Mouse (Mus musculus): ENCODE measurements around the gene Exoc8. TPM values are rescaled to one million over a fixed set of nuclear protein-coding genes. Genes with fewer than 3 reads are reported as not detected.

Gene Exoc8
- polyA plus RNA-seq, 1 experiment from 2014 or later = 11.7 TPM

DNA sequence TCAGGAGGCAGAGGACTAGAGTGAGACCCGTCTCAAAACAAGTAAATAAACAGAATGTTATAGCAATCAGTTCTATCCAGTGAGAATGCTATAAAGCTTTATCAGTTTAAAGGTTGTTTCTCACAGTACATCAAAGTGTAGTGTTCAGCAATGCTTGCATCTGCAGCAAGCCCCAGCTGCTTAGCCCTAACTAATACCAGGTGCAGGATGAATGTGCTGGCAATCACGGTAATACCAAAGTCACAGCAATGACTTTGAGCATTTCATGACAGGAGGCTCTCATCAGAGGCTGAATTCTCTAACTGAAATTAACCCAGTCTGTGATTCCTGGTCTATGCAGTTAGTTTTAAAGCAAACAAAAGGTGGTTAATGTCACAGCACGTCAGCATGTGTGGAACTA lies 4.9 kb downstream of the Exoc8 start:
- no peak for ATAC-seq
- H3K9ac ChIP-seq (ENCODE audit: low read depth, low read length) = no peak overlapping the region
- H3K27me3 ChIP-seq (replicated peaks; ENCODE audit: control insufficient read depth, insufficient read depth, low read length) = no peaks in the 10 kb centered on the region
- no peak overlapping the region for H3K4me2 ChIP-seq (ENCODE audit: low read length)
- peaks cover 23% of the 10 kb centered on the region for H3K4me1 ChIP-seq (ENCODE audit: control insufficient read depth, insufficient read depth, low read depth, low read length)
- H3K27ac ChIP-seq (ENCODE audit: low read depth, low read length) = no peak overlapping the region
- 69% methylated on average over 3 of the region's 3 CpGs for WGBS
- no peaks in the 10 kb centered on the region; the same call in 1 of the 2 replicates for H3K9me3 ChIP-seq (ENCODE audit: control insufficient read depth, low read length)
- H3K36me3 ChIP-seq (ENCODE audit: control insufficient read depth, insufficient read depth, low read length) = peaks cover 36% of the 10 kb centered on the region
- H3K4me3 ChIP-seq (ENCODE audit: low read length) = no peak overlapping the region

DNA sequence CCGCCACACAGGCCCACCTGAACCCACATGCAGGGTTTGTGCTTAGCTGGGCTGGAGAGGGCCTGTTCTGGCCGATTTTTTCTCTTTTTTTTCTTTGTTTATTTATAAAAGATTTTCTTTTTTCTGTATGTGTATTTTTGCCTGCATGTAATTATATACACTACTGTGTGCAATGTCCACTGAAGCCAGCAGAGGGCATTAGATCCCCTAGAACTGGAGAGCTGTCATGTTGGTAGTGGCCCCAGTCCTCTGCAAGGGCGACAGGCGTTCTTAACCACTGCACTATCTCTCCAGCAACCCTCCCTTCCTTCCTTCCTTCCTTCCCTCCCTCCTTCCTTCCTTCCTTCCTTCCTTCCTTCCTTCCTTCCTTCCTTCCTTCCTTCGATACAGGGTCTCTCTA lies 9.1 kb downstream of the Exoc8 start:
- Histone ChIP-seq H3K4me2 (ENCODE audit: low read length) (no peak overlapping the region), H3K36me3 (ENCODE audit: control insufficient read depth, insufficient read depth, low read length) (peaks cover 56% of the 10 kb centered on the region), H3K4me3 (ENCODE audit: low read length) (no peak overlapping the region), H3K9ac (ENCODE audit: low read depth, low read length) (no peak overlapping the region), H3K4me1 (ENCODE audit: control insufficient read depth, insufficient read depth, low read depth, low read length) (no peaks in the 10 kb centered on the region), H3K9me3 (ENCODE audit: control insufficient read depth, low read length) (no peaks in the 10 kb centered on the region; the same call in 1 of the 2 replicates), H3K27me3 (replicated peaks; ENCODE audit: control insufficient read depth, insufficient read depth, low read length) (no peaks in the 10 kb centered on the region), H3K27ac (ENCODE audit: low read depth, low read length) (no peak overlapping the region)
- no peak for ATAC-seq
- 97% methylated on average over 5 of the region's 5 CpGs for WGBS

DNA sequence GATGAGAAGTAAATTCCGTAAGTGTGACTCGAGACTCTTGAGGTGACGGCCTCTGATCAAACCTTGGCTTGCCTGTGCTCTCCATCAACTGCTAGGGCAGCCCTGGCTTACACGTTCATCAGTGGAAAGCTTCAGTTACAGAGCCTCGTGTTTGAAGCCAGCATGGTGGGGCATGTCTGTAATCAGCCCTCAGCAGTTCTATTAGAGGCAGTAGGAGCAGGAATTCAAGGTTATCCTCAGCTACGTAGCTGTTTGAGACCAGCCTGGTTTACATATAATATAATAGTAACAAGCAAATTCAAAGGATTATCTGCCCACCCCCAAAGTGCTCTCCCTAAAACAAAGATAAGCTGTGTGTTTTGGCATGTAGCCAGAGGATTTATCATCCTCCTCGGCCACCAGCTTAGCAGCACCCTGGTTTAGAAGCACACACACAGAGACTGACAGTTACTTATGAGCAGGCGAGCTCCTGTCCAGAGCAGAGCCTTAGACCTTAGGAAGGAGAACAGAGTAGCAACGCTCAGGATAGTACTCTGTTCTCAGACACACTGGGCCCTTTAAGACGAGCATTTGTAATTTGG lies 18.5 kb downstream of the Exoc8 start:
- H3K36me3 ChIP-seq (ENCODE audit: control insufficient read depth, insufficient read depth, low read length) = peaks cover 49% of the 10 kb centered on the region
- no peaks in the 10 kb centered on the region for H3K27me3 ChIP-seq (replicated peaks; ENCODE audit: control insufficient read depth, insufficient read depth, low read length)
- H3K4me1 ChIP-seq (ENCODE audit: control insufficient read depth, insufficient read depth, low read depth, low read length) = no peaks in the 10 kb centered on the region
- no peak overlapping the region for H3K4me2 ChIP-seq (ENCODE audit: low read length)
- no peak overlapping the region for H3K4me3 ChIP-seq (ENCODE audit: low read length)
- H3K9me3 ChIP-seq (ENCODE audit: control insufficient read depth, low read length) = no peaks in the 10 kb centered on the region
- H3K9ac ChIP-seq (ENCODE audit: low read depth, low read length) = no peak overlapping the region
- no peak for ATAC-seq
- H3K27ac ChIP-seq (ENCODE audit: low read depth, low read length) = no peak overlapping the region
- 86% methylated on average over 10 of the region's 10 CpGs for WGBS

DNA sequence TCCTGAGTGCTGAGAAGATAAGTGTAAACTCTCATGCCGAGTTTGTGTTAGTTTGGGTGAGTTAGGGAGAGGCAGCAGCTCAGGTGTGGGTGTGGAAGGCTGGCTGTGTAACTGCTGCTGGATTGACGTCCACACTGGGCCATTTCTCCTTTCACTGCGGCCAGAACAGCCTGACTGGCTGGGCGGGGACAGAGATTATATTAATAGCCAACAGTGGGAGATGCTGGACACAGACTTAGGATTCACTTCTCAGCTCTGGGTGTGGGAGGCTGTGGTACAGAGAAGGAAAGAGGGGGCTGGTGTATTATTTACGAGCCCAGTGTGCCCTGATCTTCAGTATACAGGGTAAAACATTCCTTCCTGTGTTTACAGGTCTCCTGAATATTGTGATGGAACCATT lies 19.4 kb downstream of the Exoc8 start:
- Histone ChIP-seq H3K4me1 (ENCODE audit: control insufficient read depth, insufficient read depth, low read depth, low read length) (no peaks in the 10 kb centered on the region), H3K27me3 (replicated peaks; ENCODE audit: control insufficient read depth, insufficient read depth, low read length) (no peaks in the 10 kb centered on the region), H3K36me3 (ENCODE audit: control insufficient read depth, insufficient read depth, low read length) (peaks cover 46% of the 10 kb centered on the region), H3K4me3 (ENCODE audit: low read length) (no peak overlapping the region), H3K27ac (ENCODE audit: low read depth, low read length) (no peak overlapping the region), H3K4me2 (ENCODE audit: low read length) (no peak overlapping the region), H3K9me3 (ENCODE audit: control insufficient read depth, low read length) (no peaks in the 10 kb centered on the region), H3K9ac (ENCODE audit: low read depth, low read length) (no peak overlapping the region)
- no peak for ATAC-seq
- WGBS = 86% methylated on average over 5 of the region's 5 CpGs

DNA sequence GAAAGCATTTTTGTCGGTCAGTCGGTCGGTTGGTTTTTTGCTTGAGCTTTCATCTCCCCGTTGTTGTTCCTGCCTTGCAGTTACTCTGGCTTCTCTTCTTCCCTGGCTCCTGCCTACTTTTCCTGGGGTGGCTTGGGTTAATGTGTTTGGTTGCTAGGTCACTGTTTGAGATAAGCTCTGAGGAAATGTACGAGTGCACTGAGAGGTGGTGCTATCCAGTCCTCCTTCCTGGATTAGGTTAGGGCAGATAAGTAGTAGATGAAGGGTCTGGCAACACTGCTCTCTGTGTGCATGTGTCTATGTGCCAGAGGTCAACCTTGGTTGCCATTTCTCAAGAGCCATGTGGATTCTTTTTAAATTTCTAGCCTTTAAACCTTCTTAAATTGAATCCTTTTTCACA lies 24.8 kb downstream of the Exoc8 start:
- ATAC-seq = no peak
- Histone ChIP-seq H3K9ac (ENCODE audit: low read depth, low read length) (no peak overlapping the region), H3K4me3 (ENCODE audit: low read length) (no peak overlapping the region), H3K9me3 (ENCODE audit: control insufficient read depth, low read length) (no peaks in the 10 kb centered on the region), H3K36me3 (ENCODE audit: control insufficient read depth, insufficient read depth, low read length) (peaks cover 22% of the 10 kb centered on the region), H3K27me3 (replicated peaks; ENCODE audit: control insufficient read depth, insufficient read depth, low read length) (no peaks in the 10 kb centered on the region), H3K27ac (ENCODE audit: low read depth, low read length) (no peak overlapping the region), H3K4me1 (ENCODE audit: control insufficient read depth, insufficient read depth, low read depth, low read length) (no peaks in the 10 kb centered on the region), H3K4me2 (ENCODE audit: low read length) (no peak overlapping the region)
- WGBS = 96% methylated on average over 5 of the region's 5 CpGs

DNA sequence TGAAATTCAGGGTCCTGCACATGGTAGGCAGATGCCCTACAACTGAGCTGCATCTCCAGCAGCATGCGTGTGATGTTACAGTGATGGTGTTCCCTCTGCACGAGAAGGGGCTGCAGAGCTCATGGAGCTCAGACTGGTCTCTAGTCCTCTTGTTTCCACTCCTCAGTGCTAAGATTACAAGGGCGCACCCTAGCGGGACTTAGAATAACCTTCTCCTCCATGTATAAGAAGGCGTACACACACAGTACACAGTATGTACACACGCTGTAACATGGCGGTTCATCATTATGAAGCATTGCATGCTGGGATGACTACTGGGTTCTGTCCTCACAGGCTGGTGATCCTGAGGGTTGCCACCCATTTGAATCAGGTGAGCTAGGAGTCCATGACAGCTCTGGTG lies 25.4 kb downstream of the Exoc8 start:
- Histone ChIP-seq H3K4me2 (ENCODE audit: low read length) (no peak overlapping the region), H3K9me3 (ENCODE audit: control insufficient read depth, low read length) (no peaks in the 10 kb centered on the region), H3K36me3 (ENCODE audit: control insufficient read depth, insufficient read depth, low read length) (peaks cover 21% of the 10 kb centered on the region), H3K4me1 (ENCODE audit: control insufficient read depth, insufficient read depth, low read depth, low read length) (no peaks in the 10 kb centered on the region), H3K27me3 (replicated peaks; ENCODE audit: control insufficient read depth, insufficient read depth, low read length) (no peaks in the 10 kb centered on the region), H3K4me3 (ENCODE audit: low read length) (no peak overlapping the region), H3K9ac (ENCODE audit: low read depth, low read length) (no peak overlapping the region), H3K27ac (ENCODE audit: low read depth, low read length) (no peak overlapping the region)
- no peak for ATAC-seq
- 96% methylated on average over 7 of the region's 7 CpGs for WGBS

DNA sequence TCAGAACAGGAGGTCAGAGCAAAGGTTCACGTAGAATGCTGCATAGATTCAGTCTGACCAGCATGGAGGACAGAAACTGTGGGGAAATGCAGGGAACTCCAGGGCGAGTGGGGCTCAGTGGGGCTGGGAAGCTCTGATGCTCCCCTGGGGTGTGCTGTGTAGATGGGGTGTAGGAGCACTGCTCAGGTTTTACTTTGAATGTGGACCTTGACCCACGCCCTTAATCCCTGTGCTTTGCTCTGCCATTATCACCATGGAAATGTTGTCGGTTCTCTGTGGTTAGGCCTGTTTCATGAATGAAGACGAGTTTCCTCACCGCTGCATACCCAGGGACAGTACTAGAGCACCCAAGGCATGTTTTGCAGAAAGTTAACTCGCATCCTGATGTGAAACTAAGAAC lies 26.0 kb downstream of the Exoc8 start:
- WGBS = 93% methylated on average over 7 of the region's 7 CpGs
- Histone ChIP-seq H3K36me3 (ENCODE audit: control insufficient read depth, insufficient read depth, low read length) (peaks cover 16% of the 10 kb centered on the region), H3K27ac (ENCODE audit: low read depth, low read length) (no peak overlapping the region), H3K27me3 (replicated peaks; ENCODE audit: control insufficient read depth, insufficient read depth, low read length) (no peaks in the 10 kb centered on the region), H3K9me3 (ENCODE audit: control insufficient read depth, low read length) (no peaks in the 10 kb centered on the region), H3K9ac (ENCODE audit: low read depth, low read length) (no peak overlapping the region), H3K4me3 (ENCODE audit: low read length) (no peak overlapping the region), H3K4me2 (ENCODE audit: low read length) (no peak overlapping the region), H3K4me1 (ENCODE audit: control insufficient read depth, insufficient read depth, low read depth, low read length) (no peaks in the 10 kb centered on the region)
- ATAC-seq = no peak

DNA sequence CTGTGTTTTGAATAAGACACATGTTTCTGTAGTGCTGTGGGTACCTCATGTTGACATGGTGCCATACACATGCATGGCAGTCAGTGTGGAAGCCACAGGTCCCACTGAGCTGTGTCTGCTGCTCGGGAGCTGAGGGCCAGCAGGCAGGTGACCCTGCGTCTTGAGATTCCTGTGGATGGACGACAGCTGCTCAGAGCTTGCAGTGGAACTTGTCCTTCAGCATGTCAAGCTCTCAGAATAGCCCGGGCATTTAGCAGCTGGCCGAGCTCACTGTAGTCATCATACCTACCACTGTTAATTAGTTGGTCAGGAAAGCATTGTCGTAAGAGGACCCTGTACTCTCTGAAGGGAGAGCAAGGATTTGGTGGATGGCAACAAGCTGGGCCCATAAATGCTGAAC lies 27.8 kb downstream of the Exoc8 start:
- H3K9me3 ChIP-seq (ENCODE audit: control insufficient read depth, low read length) = no peaks in the 10 kb centered on the region
- H3K27me3 ChIP-seq (replicated peaks; ENCODE audit: control insufficient read depth, insufficient read depth, low read length) = no peaks in the 10 kb centered on the region
- no peak overlapping the region for H3K4me3 ChIP-seq (ENCODE audit: low read length)
- no peak overlapping the region for H3K9ac ChIP-seq (ENCODE audit: low read depth, low read length)
- no peak overlapping the region for H3K27ac ChIP-seq (ENCODE audit: low read depth, low read length)
- no peak overlapping the region for H3K4me2 ChIP-seq (ENCODE audit: low read length)
- no peaks in the 10 kb centered on the region for H3K4me1 ChIP-seq (ENCODE audit: control insufficient read depth, insufficient read depth, low read depth, low read length)
- ATAC-seq = no peak
- 86% methylated on average over 6 of the region's 6 CpGs for WGBS
- peaks cover 13% of the 10 kb centered on the region for H3K36me3 ChIP-seq (ENCODE audit: control insufficient read depth, insufficient read depth, low read length)

DNA sequence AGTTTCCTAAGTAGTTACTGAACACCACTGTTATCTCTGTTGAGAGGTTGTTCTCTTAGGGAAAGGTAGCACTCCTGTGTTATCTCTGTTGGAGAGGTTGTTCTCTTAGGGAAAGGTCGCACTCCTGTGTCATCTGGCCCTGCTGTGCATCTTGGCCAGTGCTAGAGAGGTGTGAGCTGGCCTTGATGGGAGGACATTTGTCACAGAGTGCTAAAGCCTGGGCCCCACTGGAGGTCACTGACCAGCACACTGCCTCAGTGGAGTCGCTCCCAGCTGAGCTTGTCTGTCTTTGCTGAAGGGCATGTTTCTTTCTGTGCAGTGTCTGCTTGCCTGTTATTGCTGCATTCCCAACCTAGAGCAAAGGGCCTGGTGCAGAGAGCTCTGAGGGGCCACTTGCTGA lies 30.4 kb downstream of the Exoc8 start:
- Histone ChIP-seq H3K9me3 (ENCODE audit: control insufficient read depth, low read length) (no peaks in the 10 kb centered on the region), H3K27me3 (replicated peaks; ENCODE audit: control insufficient read depth, insufficient read depth, low read length) (no peaks in the 10 kb centered on the region), H3K36me3 (ENCODE audit: control insufficient read depth, insufficient read depth, low read length) (0 out of 2 replicates have a peak, but pooled peaks cover 4% of the 10 kb centered on the region), H3K27ac (ENCODE audit: low read depth, low read length) (no peak overlapping the region), H3K9ac (ENCODE audit: low read depth, low read length) (no peak overlapping the region), H3K4me1 (ENCODE audit: control insufficient read depth, insufficient read depth, low read depth, low read length) (peaks cover 10% of the 10 kb centered on the region), H3K4me2 (ENCODE audit: low read length) (no peak overlapping the region), H3K4me3 (ENCODE audit: low read length) (no peak overlapping the region)
- no peak for ATAC-seq
- 88% methylated on average over 2 of the region's 2 CpGs for WGBS

DNA sequence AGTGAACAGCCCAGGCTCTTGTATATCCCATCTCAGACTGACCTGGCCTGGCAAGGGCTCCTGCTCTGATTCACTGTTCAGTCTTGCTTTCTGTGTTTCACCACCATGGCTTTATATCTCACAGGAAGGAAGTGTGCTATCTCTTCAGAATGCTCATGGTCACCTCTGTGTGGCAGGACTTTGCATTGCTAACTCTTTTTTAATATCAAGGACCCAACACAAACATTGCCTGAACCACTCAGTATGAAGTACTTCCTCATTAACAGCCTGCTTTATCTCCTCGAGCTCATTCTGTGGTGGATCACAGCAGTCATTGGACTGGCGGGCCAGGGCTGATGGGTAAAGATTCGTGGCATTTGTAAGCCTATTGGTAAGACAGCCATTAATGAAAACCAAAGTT lies 30.8 kb downstream of the Exoc8 start:
- no peak overlapping the region for H3K4me2 ChIP-seq (ENCODE audit: low read length)
- H3K4me3 ChIP-seq (ENCODE audit: low read length) = no peak overlapping the region
- H3K9me3 ChIP-seq (ENCODE audit: control insufficient read depth, low read length) = no peaks in the 10 kb centered on the region
- peaks cover 10% of the 10 kb centered on the region for H3K4me1 ChIP-seq (ENCODE audit: control insufficient read depth, insufficient read depth, low read depth, low read length)
- WGBS = 86% methylated on average over 3 of the region's 3 CpGs
- H3K9ac ChIP-seq (ENCODE audit: low read depth, low read length) = no peak overlapping the region
- no peak for ATAC-seq
- no peaks in the 10 kb centered on the region for H3K27me3 ChIP-seq (replicated peaks; ENCODE audit: control insufficient read depth, insufficient read depth, low read length)
- no peak overlapping the region for H3K27ac ChIP-seq (ENCODE audit: low read depth, low read length)
- 0 out of 2 replicates have a peak, but pooled peaks cover 4% of the 10 kb centered on the region for H3K36me3 ChIP-seq (ENCODE audit: control insufficient read depth, insufficient read depth, low read length)
